ENCODE assay signal across 10 mouse cellular contexts in the genomic region with DNA sequence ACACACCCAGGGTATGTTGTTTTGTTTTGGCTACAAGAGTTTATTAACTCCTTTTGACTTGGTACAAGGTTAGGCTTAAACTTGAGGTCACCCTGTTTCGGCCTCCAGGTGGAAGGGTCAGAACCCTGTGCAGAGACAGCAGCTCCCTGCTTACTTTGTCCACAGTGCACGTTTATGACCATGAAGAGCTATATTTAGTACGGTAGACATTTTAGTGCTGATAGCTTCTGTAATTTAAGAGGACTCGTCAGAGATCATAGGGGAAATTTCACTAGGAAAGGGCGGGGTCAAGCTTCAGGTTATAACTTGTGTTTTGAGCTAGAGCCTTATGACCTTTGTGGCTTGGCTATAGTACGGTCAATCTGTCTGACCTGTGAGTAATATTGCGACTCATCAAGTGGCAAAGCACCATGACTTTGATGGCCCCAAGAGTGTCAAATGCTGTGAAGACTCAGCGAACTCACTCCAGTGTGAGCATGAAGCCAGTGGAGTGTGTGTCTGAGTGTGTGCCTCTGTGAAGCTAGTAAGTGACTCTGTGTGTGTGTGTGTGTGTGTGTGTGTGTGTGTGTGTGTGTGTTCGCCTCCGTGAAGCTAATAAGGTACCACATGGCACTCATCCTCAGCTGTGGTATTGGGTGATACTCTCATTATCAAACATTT. TPM values are rescaled to one million over a fixed set of nuclear protein-coding genes. Genes with fewer than 3 reads are reported as not detected.
DNase-seq lines count a peak whose midpoint lies in the region; ATAC-seq and TF ChIP-seq lines count a peak whose summit lies in the region.
"Had no signal": no experiment of that assay in that cellular context is flagged by ENCODE, and none has a peak within 500 bp of the region (broad histone marks: within the 10 kb centered on the region; RNA-seq: fewer than 3 reads in every experiment).

No protein-coding gene starts in this region.

- no peak for DNase-seq in heart, adult 2 months
- DNase-seq in heart, postnatal 14 days: no peak
- peak; percentile 70 for DNase-seq in 3T3-L1 (ENCODE audit: low read depth, low spot score)
- no peak for DNase-seq in forebrain, postnatal 0 days
- no peak for DNase-seq in cerebellum, adult 9-10 months
- DNase-seq in thymus, postnatal 4 days: no peak
- DNase-seq: cerebellum, adult 9-11 months; layer of hippocampus, adult 9-11 months had no signal

- 38% methylated on average over 10 of the region's 10 CpGs for WGBS in heart, adult 2 months
- 31% methylated on average over 8 of the region's 10 CpGs for WGBS in macrophage (ENCODE audit: missing documents)
- 89% methylated on average over 10 of the region's 10 CpGs for WGBS in forebrain, postnatal 0 days

- no peak for TF ChIP-seq POLR2A in heart, adult 2 months (IDR thresholded peaks at IDR 0.05; ENCODE audit: insufficient read depth, low read depth, low read length)
- no peak for TF ChIP-seq POLR2A in bone marrow macrophage, adult 2 months (IDR thresholded peaks at IDR 0.05; ENCODE audit: borderline replicate concordance, low read depth, low read length)

- no peaks in the 10 kb centered on the region for H3K9me3 ChIP-seq in forebrain, postnatal 0 days (ENCODE audit: low read length)

- peaks cover 3% of the 10 kb centered on the region for H3K79me2 ChIP-seq in heart, adult 2 months (replicated peaks; ENCODE audit: control insufficient read depth, insufficient read depth, low read length)
- peaks cover 79% of the 10 kb centered on the region for H3K79me2 ChIP-seq in macrophage (ENCODE audit: inconsistent target)

- TF ChIP-seq CTCF in heart, adult 2 months (IDR thresholded peaks at IDR 0.05): no peak
- no peak for TF ChIP-seq CTCF in bone marrow macrophage, adult 2 months (IDR thresholded peaks at IDR 0.05; ENCODE audit: low read depth, low read length)
- no peak for TF ChIP-seq CTCF in forebrain, postnatal 0 days (IDR thresholded peaks at IDR 0.05; ENCODE audit: low read depth)

- peaks cover 18% of the 10 kb centered on the region for H3K36me3 ChIP-seq in heart, adult 2 months (ENCODE audit: control insufficient read depth, insufficient read depth, low read length)
- H3K36me3 ChIP-seq in macrophage (ENCODE audit: inconsistent target): no peaks in the 10 kb centered on the region
- H3K36me3 ChIP-seq in forebrain, postnatal 0 days (ENCODE audit: insufficient read depth): no peaks in the 10 kb centered on the region

- H3K27me3 ChIP-seq in heart, adult 2 months (ENCODE audit: control insufficient read depth, insufficient read depth, low read length): no peaks in the 10 kb centered on the region
- no peaks in the 10 kb centered on the region for H3K27me3 ChIP-seq in forebrain, postnatal 0 days (ENCODE audit: insufficient read depth, low read length)

- no peak overlapping the region for H3K9ac ChIP-seq in heart, adult 2 months (ENCODE audit: low read depth, low read length)
- H3K9ac ChIP-seq in forebrain, postnatal 0 days: no peak overlapping the region

- H3K4me1 ChIP-seq in heart, adult 2 months (ENCODE audit: control insufficient read depth, insufficient read depth, low read length): peaks cover 17% of the 10 kb centered on the region
- H3K4me1 ChIP-seq in bone marrow macrophage, adult 2 months (ENCODE audit: control insufficient read depth, insufficient read depth, low read length): peaks cover 45% of the 10 kb centered on the region
- H3K4me1 ChIP-seq in forebrain, postnatal 0 days (ENCODE audit: insufficient read depth): no peaks in the 10 kb centered on the region; the same call in 1 of the 2 replicates

- H3K4me3 ChIP-seq in heart, adult 2 months: no peak overlapping the region
- H3K4me3 ChIP-seq in bone marrow macrophage, adult 2 months (ENCODE audit: insufficient read depth, low read length): peak overlapping the region; percentile 38
- no peak overlapping the region for H3K4me3 ChIP-seq in macrophage (ENCODE audit: inconsistent target)
- H3K4me3 ChIP-seq in forebrain, postnatal 0 days (ENCODE audit: low read depth, low read length): no peak overlapping the region

- no peak for TF ChIP-seq EP300 in heart, adult 2 months (IDR thresholded peaks at IDR 0.05; ENCODE audit: insufficient read depth, low read depth, low read length)

- peak overlapping the region; percentile 85 for H3K27ac ChIP-seq in heart, adult 2 months
- peak overlapping the region; percentile 94 for H3K27ac ChIP-seq in bone marrow macrophage, adult 2 months (ENCODE audit: insufficient read depth, low read depth, low read length)
- H3K27ac ChIP-seq in macrophage: peak overlapping the region; percentile 97
- H3K27ac ChIP-seq in forebrain, postnatal 0 days (ENCODE audit: low read depth, low read length): no peak overlapping the region

- no peak for ATAC-seq in forebrain, postnatal 0 days

- no peak overlapping the region for H3K4me2 ChIP-seq in forebrain, postnatal 0 days (ENCODE audit: low read depth)

- intact Hi-C loops in heart, adult 2 months (cut with DNase I): loop anchor here (1.0 to 2.0 kb wide), 2 partner anchors 26 to 29 kb away; no protein-coding TSS in a partner anchor
- intact Hi-C loops in heart, postnatal 14 days (cut with DNase I): no loop called here

RNA-seq across cellular contexts. Expression of a gene that starts 45.7 kb away (rescaled TPM):
- total RNA-seq in heart, adult 2 months (2021): 10 to 100 TPM; 13.3 to 14.5 TPM
- polyA plus RNA-seq in heart, adult 2 months (2012; rRNA removed): 4.1 and 9.0 TPM in 2 replicates
- 10 to 100 TPM; 27.6 to 27.8 TPM for total RNA-seq in heart, postnatal 14 days (2021)
- polyA plus RNA-seq in bone marrow macrophage, adult 2 months (2012; ENCODE audit: insufficient read depth, insufficient read length, missing spikeins): 126 and 149 TPM in 2 replicates
- 100 to 1,000 TPM in 12 of 26 experiments, 10 to 100 TPM in 13, 1 to 10 TPM in 1; 9.8 to 313 (median 97.8) TPM for total RNA-seq in macrophage (2018; cell fraction: chromatin; rRNA removed)
- total RNA-seq in macrophage (2018; cell fraction: cytosol; rRNA removed): 100 to 1,000 TPM in 12 of 26 experiments, 10 to 100 TPM in 14; 26.4 to 139 (median 67.3) TPM
- 100 to 1,000 TPM in 9 of 26 experiments, 10 to 100 TPM in 17; 16.2 to 229 (median 60.6) TPM for total RNA-seq in macrophage (2018; cell fraction: nucleus; rRNA removed)
- polyA plus RNA-seq in macrophage (2018): 75.5 to 214 TPM (median 76.1 TPM) in 3 replicates
- total RNA-seq in forebrain, postnatal 0 days (2014; rRNA removed): 11.3 and 13.1 TPM in 2 replicates
- 7.6 and 9.1 TPM in 2 replicates for polyA plus RNA-seq in forebrain, postnatal 0 days (2015; fragmentation: Nextera tagmentation; extraction: Ambion mirVana)
